Mouse (Mus musculus): ENCODE results near the gene Slc16a1.
"Not testable (repeated sequence)": the region's sequence is repeated elsewhere in the genome, so short reads cannot be mapped to it uniquely, and the experiment has no call there.

The Slc16a1 gene

GRCm38 (mm10) chr3:104673642-104674328, 35.3 kb downstream of the Slc16a1 start:
- DNase-seq (ENCODE audit: extremely low read depth, low read depth, low spot score), result no peak

GRCm38 (mm10) chr3:104674329-104675220, 36.1 kb downstream of the Slc16a1 start:
- no peak for DNase-seq (ENCODE audit: extremely low read depth, low read depth, low spot score)

- DNase-seq (ENCODE audit: extremely low read depth, low read depth, low spot score), result no peak
Observed at GRCm38 (mm10) chr3:104675258-104675851, 36.9 kb downstream of the Slc16a1 start.

GRCm38 (mm10) chr3:104677781-104678180, 39.3 kb downstream of the Slc16a1 start:
- no peak for DNase-seq (ENCODE audit: extremely low read depth, low read depth, low spot score)

GRCm38 (mm10) chr3:104678826-104679225, 40.4 kb downstream of the Slc16a1 start:
- no peak for DNase-seq (ENCODE audit: extremely low read depth, low read depth, low spot score)

GRCm38 (mm10) chr3:104682671-104683504, 44.4 kb downstream of the Slc16a1 start:
- DNase-seq (ENCODE audit: extremely low read depth, low read depth, low spot score), result no peak

- no peak for DNase-seq (ENCODE audit: extremely low read depth, low read depth, low spot score)
Observed at GRCm38 (mm10) chr3:104700751-104701335, 62.4 kb downstream of the Slc16a1 start.

GRCm38 (mm10) chr3:104701761-104702160, 63.3 kb downstream of the Slc16a1 start:
- DNase-seq (ENCODE audit: extremely low read depth, low read depth, low spot score), result no peak

GRCm38 (mm10) chr3:104703941-104704340, 65.5 kb downstream of the Slc16a1 start:
- DNase-seq (ENCODE audit: extremely low read depth, low read depth, low spot score), result no peak

- DNase-seq (ENCODE audit: extremely low read depth, low read depth, low spot score), result no peak
Observed at GRCm38 (mm10) chr3:104706446-104706845, 68.0 kb downstream of the Slc16a1 start.

- not testable (repeated sequence) for DNase-seq (ENCODE audit: extremely low read depth, low read depth, low spot score)
Observed at GRCm38 (mm10) chr3:104706951-104707771, 68.7 kb downstream of the Slc16a1 start.

- DNase-seq (ENCODE audit: extremely low read depth, low read depth, low spot score), result not testable (repeated sequence)
Observed at GRCm38 (mm10) chr3:104707772-104708144, 69.3 kb downstream of the Slc16a1 start.
